ENCODE assay signal across 16 mouse cellular contexts in the genomic region with DNA sequence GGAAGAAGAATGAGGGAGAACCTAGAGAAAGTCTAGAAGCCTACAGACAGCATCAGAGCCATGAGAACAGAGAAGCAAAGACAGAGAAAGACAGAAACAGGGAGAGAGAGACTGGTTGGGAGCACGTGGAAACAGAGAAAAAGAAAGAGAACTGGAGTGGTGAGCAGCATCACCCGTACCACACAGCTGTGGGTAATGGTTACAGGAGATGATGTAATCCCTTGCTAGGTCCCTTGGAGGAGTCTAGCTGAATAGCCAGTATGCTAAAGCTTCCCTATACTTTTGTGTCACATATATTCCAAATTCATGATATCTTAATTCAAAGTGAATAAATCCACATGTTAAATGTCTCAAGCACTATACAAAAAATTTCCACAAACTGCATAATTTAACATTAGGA.
"Had no signal": no experiment of that assay in that cellular context is flagged by ENCODE, and none has a peak within 500 bp of the region (broad histone marks: within the 10 kb centered on the region; RNA-seq: fewer than 3 reads in every experiment).

No protein-coding gene starts in this region.

- H3K27ac ChIP-seq: neural tube, embryonic 12.5 days; neural tube, embryonic 13.5 days; neural tube, embryonic 15.5 days; stomach, embryonic 15.5 days; stomach, postnatal 0 days had no signal

- H3K9me3 ChIP-seq: neural tube, embryonic 12.5 days; neural tube, embryonic 13.5 days; neural tube, embryonic 15.5 days; stomach, embryonic 15.5 days had no signal

- H3K36me3 ChIP-seq: neural tube, embryonic 12.5 days; neural tube, embryonic 13.5 days; neural tube, embryonic 15.5 days; stomach, embryonic 15.5 days had no signal

- H3K4me2 ChIP-seq: neural tube, embryonic 12.5 days; neural tube, embryonic 13.5 days; neural tube, embryonic 15.5 days; stomach, embryonic 15.5 days had no signal

- DNase-seq: retina, postnatal 1 day; right cerebral cortex, adult 18-20 months; right cerebral cortex, postnatal 14 days; right cerebral cortex, postnatal 25 days; right cerebral cortex, postnatal 4 days; spleen, adult 18-20 months; thymus, adult 2 months; thymus, postnatal 14 days; thymus, postnatal 25 days; thymus, postnatal 36 days; thymus, postnatal 4 days had no signal

- H3K4me1 ChIP-seq: neural tube, embryonic 12.5 days; neural tube, embryonic 13.5 days; neural tube, embryonic 15.5 days; stomach, embryonic 15.5 days had no signal

- H3K9ac ChIP-seq: neural tube, embryonic 12.5 days; neural tube, embryonic 13.5 days; neural tube, embryonic 15.5 days; stomach, embryonic 15.5 days had no signal

- H3K4me3 ChIP-seq: neural tube, embryonic 12.5 days; neural tube, embryonic 13.5 days; neural tube, embryonic 15.5 days; stomach, embryonic 15.5 days had no signal

- H3K27me3 ChIP-seq: neural tube, embryonic 12.5 days; neural tube, embryonic 13.5 days; neural tube, embryonic 15.5 days; stomach, embryonic 15.5 days had no signal
